Mouse (Mus musculus): ENCODE measurements around the gene Dnah7c. TPM values are rescaled to one million over a fixed set of nuclear protein-coding genes. Genes with fewer than 3 reads are reported as not detected.

Dnah7c gene
- polyA plus RNA-seq, 1 experiment from 2014 or later: 0.17 TPM

- no peak overlapping the region for H3K4me3 ChIP-seq (ENCODE audit: low read depth, low read length)
- H3K9me3 ChIP-seq (ENCODE audit: control insufficient read depth, low read depth, low read length): no peaks in the 10 kb centered on the region
- H3K27ac ChIP-seq (ENCODE audit: low read length): no peak overlapping the region
- H3K27me3 ChIP-seq (ENCODE audit: control insufficient read depth, insufficient read depth, low read length): no peaks in the 10 kb centered on the region
- H3K36me3 ChIP-seq (ENCODE audit: control insufficient read depth, insufficient read depth, low read length): peaks cover 16% of the 10 kb centered on the region
- no peak overlapping the region for H3K4me2 ChIP-seq (replicated peaks; ENCODE audit: low read depth, low read length)
- 88% methylated on average over 5 of the region's 5 CpGs for WGBS
- ATAC-seq (ENCODE audit: insufficient number of reproducible peaks, insufficient read depth, low FRiP score, low read depth): no peak
- no peaks in the 10 kb centered on the region for H3K4me1 ChIP-seq (ENCODE audit: control insufficient read depth, insufficient read depth, low read length)
- H3K9ac ChIP-seq (replicated peaks; ENCODE audit: low read depth, low read length): no peak overlapping the region
These were observed 406.5 kb downstream of the Dnah7c start for GRCm38 (mm10) chr1:46831927-46832326.

- no peaks in the 10 kb centered on the region for H3K9me3 ChIP-seq (ENCODE audit: control insufficient read depth, low read depth, low read length)
- no peaks in the 10 kb centered on the region for H3K36me3 ChIP-seq (ENCODE audit: control insufficient read depth, insufficient read depth, low read length)
- H3K4me2 ChIP-seq (replicated peaks; ENCODE audit: low read depth, low read length): no peak overlapping the region
- H3K27ac ChIP-seq (ENCODE audit: low read length): no peak overlapping the region
- H3K9ac ChIP-seq (replicated peaks; ENCODE audit: low read depth, low read length): no peak overlapping the region
- H3K27me3 ChIP-seq (ENCODE audit: control insufficient read depth, insufficient read depth, low read length): no peaks in the 10 kb centered on the region
- no peaks in the 10 kb centered on the region for H3K4me1 ChIP-seq (ENCODE audit: control insufficient read depth, insufficient read depth, low read length)
- 58% methylated on average over 4 of the region's 4 CpGs for WGBS
- H3K4me3 ChIP-seq (ENCODE audit: low read depth, low read length): no peak overlapping the region
- no peak for ATAC-seq (ENCODE audit: insufficient number of reproducible peaks, insufficient read depth, low FRiP score, low read depth)
These were observed 418.0 kb downstream of the Dnah7c start for GRCm38 (mm10) chr1:46843406-46843805.

GRCm38 (mm10) chr1:46844281-46844680 is 418.9 kb downstream of the Dnah7c start:
- H3K4me1 ChIP-seq (ENCODE audit: control insufficient read depth, insufficient read depth, low read length): no peaks in the 10 kb centered on the region
- H3K4me3 ChIP-seq (ENCODE audit: low read depth, low read length): no peak overlapping the region
- 87% methylated on average over 2 of the region's 2 CpGs for WGBS
- no peak overlapping the region for H3K27ac ChIP-seq (ENCODE audit: low read length)
- no peaks in the 10 kb centered on the region for H3K27me3 ChIP-seq (ENCODE audit: control insufficient read depth, insufficient read depth, low read length)
- no peak overlapping the region for H3K4me2 ChIP-seq (replicated peaks; ENCODE audit: low read depth, low read length)
- ATAC-seq (ENCODE audit: insufficient number of reproducible peaks, insufficient read depth, low FRiP score, low read depth): no peak
- H3K9ac ChIP-seq (replicated peaks; ENCODE audit: low read depth, low read length): no peak overlapping the region
- H3K9me3 ChIP-seq (ENCODE audit: control insufficient read depth, low read depth, low read length): no peaks in the 10 kb centered on the region
- no peaks in the 10 kb centered on the region for H3K36me3 ChIP-seq (ENCODE audit: control insufficient read depth, insufficient read depth, low read length)

GRCm38 (mm10) chr1:46845221-46845620 is 419.8 kb downstream of the Dnah7c start:
- Histone ChIP-seq H3K4me1 (ENCODE audit: control insufficient read depth, insufficient read depth, low read length) (no peaks in the 10 kb centered on the region), H3K27me3 (ENCODE audit: control insufficient read depth, insufficient read depth, low read length) (no peaks in the 10 kb centered on the region), H3K9me3 (ENCODE audit: control insufficient read depth, low read depth, low read length) (no peaks in the 10 kb centered on the region), H3K36me3 (ENCODE audit: control insufficient read depth, insufficient read depth, low read length) (no peaks in the 10 kb centered on the region), H3K4me3 (ENCODE audit: low read depth, low read length) (no peak overlapping the region), H3K4me2 (replicated peaks; ENCODE audit: low read depth, low read length) (no peak overlapping the region), H3K9ac (replicated peaks; ENCODE audit: low read depth, low read length) (no peak overlapping the region), H3K27ac (ENCODE audit: low read length) (no peak overlapping the region)
- WGBS: 67% methylated on average over 5 of the region's 5 CpGs
- ATAC-seq (ENCODE audit: insufficient number of reproducible peaks, insufficient read depth, low FRiP score, low read depth): no peak

- ATAC-seq (ENCODE audit: insufficient number of reproducible peaks, insufficient read depth, low FRiP score, low read depth): no peak
- no peak overlapping the region for H3K27ac ChIP-seq (ENCODE audit: low read length)
- no peaks in the 10 kb centered on the region for H3K27me3 ChIP-seq (ENCODE audit: control insufficient read depth, insufficient read depth, low read length)
- H3K4me2 ChIP-seq (replicated peaks; ENCODE audit: low read depth, low read length): no peak overlapping the region
- H3K4me3 ChIP-seq (ENCODE audit: low read depth, low read length): no peak overlapping the region
- no peaks in the 10 kb centered on the region for H3K36me3 ChIP-seq (ENCODE audit: control insufficient read depth, insufficient read depth, low read length)
- peaks cover 12% of the 10 kb centered on the region; the same call in 1 of the 2 replicates for H3K4me1 ChIP-seq (ENCODE audit: control insufficient read depth, insufficient read depth, low read length)
- no peak overlapping the region for H3K9ac ChIP-seq (replicated peaks; ENCODE audit: low read depth, low read length)
- no peaks in the 10 kb centered on the region for H3K9me3 ChIP-seq (ENCODE audit: control insufficient read depth, low read depth, low read length)
- WGBS: 61% methylated on average over 1 of the region's 1 CpGs
These were observed 424.4 kb downstream of the Dnah7c start for GRCm38 (mm10) chr1:46849758-46850157.

GRCm38 (mm10) chr1:46851586-46851985 is 426.2 kb downstream of the Dnah7c start:
- 0 out of 2 replicates have a peak overlapping the region, but pooled peaks have one; percentile 25 for H3K9ac ChIP-seq (replicated peaks; ENCODE audit: low read depth, low read length)
- H3K4me3 ChIP-seq (ENCODE audit: low read depth, low read length): peak overlapping the region; percentile 96
- H3K4me2 ChIP-seq (replicated peaks; ENCODE audit: low read depth, low read length): peak overlapping the region; percentile 65
- H3K36me3 ChIP-seq (ENCODE audit: control insufficient read depth, insufficient read depth, low read length): no peaks in the 10 kb centered on the region
- H3K4me1 ChIP-seq (ENCODE audit: control insufficient read depth, insufficient read depth, low read length): peaks cover 12% of the 10 kb centered on the region; the same call in 1 of the 2 replicates
- 48% methylated on average over 4 of the region's 4 CpGs for WGBS
- H3K27ac ChIP-seq (ENCODE audit: low read length): no peak overlapping the region; the same call in 1 of the 2 replicates
- no peaks in the 10 kb centered on the region for H3K27me3 ChIP-seq (ENCODE audit: control insufficient read depth, insufficient read depth, low read length)
- H3K9me3 ChIP-seq (ENCODE audit: control insufficient read depth, low read depth, low read length): no peaks in the 10 kb centered on the region
- no peak for ATAC-seq (ENCODE audit: insufficient number of reproducible peaks, insufficient read depth, low FRiP score, low read depth)

GRCm38 (mm10) chr1:46852216-46852599 is 426.8 kb downstream of the Dnah7c start:
- peak overlapping the region; percentile 100 for H3K9ac ChIP-seq (replicated peaks; ENCODE audit: low read depth, low read length)
- no peaks in the 10 kb centered on the region for H3K9me3 ChIP-seq (ENCODE audit: control insufficient read depth, low read depth, low read length)
- H3K27me3 ChIP-seq (ENCODE audit: control insufficient read depth, insufficient read depth, low read length): no peaks in the 10 kb centered on the region
- H3K27ac ChIP-seq (ENCODE audit: low read length): peak overlapping the region; percentile 100
- no peak for ATAC-seq (ENCODE audit: insufficient number of reproducible peaks, insufficient read depth, low FRiP score, low read depth)
- H3K4me2 ChIP-seq (replicated peaks; ENCODE audit: low read depth, low read length): peak overlapping the region; percentile 65
- peaks cover 12% of the 10 kb centered on the region; the same call in 1 of the 2 replicates for H3K4me1 ChIP-seq (ENCODE audit: control insufficient read depth, insufficient read depth, low read length)
- WGBS: 2% methylated on average over 4 of the region's 4 CpGs
- H3K36me3 ChIP-seq (ENCODE audit: control insufficient read depth, insufficient read depth, low read length): no peaks in the 10 kb centered on the region
- H3K4me3 ChIP-seq (ENCODE audit: low read depth, low read length): peak overlapping the region; percentile 96

- under 1% methylated on average over 70 of the region's 75 CpGs for WGBS
- Histone ChIP-seq H3K4me1 (ENCODE audit: control insufficient read depth, insufficient read depth, low read length) (peaks cover 12% of the 10 kb centered on the region; the same call in 1 of the 2 replicates), H3K4me2 (replicated peaks; ENCODE audit: low read depth, low read length) (peak overlapping the region; percentile 65), H3K9me3 (ENCODE audit: control insufficient read depth, low read depth, low read length) (no peaks in the 10 kb centered on the region), H3K4me3 (ENCODE audit: low read depth, low read length) (peak overlapping the region; percentile 96), H3K9ac (replicated peaks; ENCODE audit: low read depth, low read length) (peak overlapping the region; percentile 100), H3K36me3 (ENCODE audit: control insufficient read depth, insufficient read depth, low read length) (no peaks in the 10 kb centered on the region), H3K27me3 (ENCODE audit: control insufficient read depth, insufficient read depth, low read length) (no peaks in the 10 kb centered on the region), H3K27ac (ENCODE audit: low read length) (peak overlapping the region; percentile 100)
- peak; percentile 61 for ATAC-seq (ENCODE audit: insufficient number of reproducible peaks, insufficient read depth, low FRiP score, low read depth)
These were observed 427.3 kb downstream of the Dnah7c start for GRCm38 (mm10) chr1:46852600-46853272.
